Mouse (Mus musculus) intestine, embryonic 14.5 days (tissue): Measurements from ENCODE around the gene Apoc3. TPM values are rescaled to one million over a fixed set of nuclear protein-coding genes. Genes with fewer than 3 reads are reported as not detected.
A peak's percentile ranks its signal among the peaks of the same experiment; 100 is the strongest.

Experiments used
- ATAC-seq: fragments of 200-750 bp; cut with Nextera tagmentation; replicated peaks from 2 replicates; pipeline ENCODE4 v1.8.0; 2017; ENCODE audit warnings: low read depth, moderate number of reproducible peaks, moderate TSS enrichment, moderate library complexity; ENCODE audit not compliant: low FRiP score, low TSS enrichment
- DNase-seq: peaks from one replicate; pipeline ENCODE4 v3.0.0-alpha.2; 2018; ENCODE audit warnings: low spot score
- H3K27ac ChIP-seq: fragments of 300-500 bp; sonication (generic); 2 replicates; pipeline ENCODE4 v1.5.1; 2014; ENCODE audit warnings: low read depth, mild to moderate bottlenecking, control low read depth
- H3K27me3 ChIP-seq: fragments of 300-500 bp; sonication (generic); replicated peaks from 2 replicates; pipeline ENCODE4 v1.6.1; 2014; ENCODE audit warnings: low read length, control low read depth; ENCODE audit not compliant: control insufficient read depth, insufficient read depth
- H3K36me3 ChIP-seq: fragments of 300-500 bp; sonication (generic); 2 replicates; pipeline ENCODE4 v1.6.1; 2014; ENCODE audit warnings: low read length, control low read depth; ENCODE audit not compliant: control insufficient read depth, insufficient read depth
- H3K4me1 ChIP-seq: fragments of 300-500 bp; sonication (generic); replicated peaks from 2 replicates; pipeline ENCODE4 v1.6.1; 2014; ENCODE audit warnings: low read length, control low read depth, mixed read lengths; ENCODE audit not compliant: control insufficient read depth, insufficient read depth
- H3K4me2 ChIP-seq: fragments of 300-500 bp; sonication (generic); 2 replicates; pipeline ENCODE4 v1.6.1; 2014; ENCODE audit warnings: low read length
- H3K4me3 ChIP-seq: fragments of 300-500 bp; sonication (generic); 2 replicates; pipeline ENCODE4 v1.5.1; 2014; ENCODE audit warnings: low read depth, low read length, control low read depth, mixed read lengths
- H3K9ac ChIP-seq: fragments of 300-500 bp; sonication (generic); 2 replicates; pipeline ENCODE4 v1.6.1; 2014; ENCODE audit warnings: mild to moderate bottlenecking, low read length
- H3K9me3 ChIP-seq: fragments of 300-500 bp; sonication (generic); 2 replicates; pipeline ENCODE4 v1.6.1; 2016; ENCODE audit warnings: low read length, control low read depth; ENCODE audit not compliant: control insufficient read depth
- WGBS: fragments of 180-500 bp; shearing (Covaris S2); extraction: QIAGEN DNeasy Blood & Tissue Kit; methylation state at CpG from one replicate; pipeline ENCODE4 v1.1.7; 2014; 5-methylcytosine and 5-hydroxymethylcytosine counted together
- polyA plus RNA-seq: library from polyadenylated mRNA; unstranded; fragments of >200 nt; fragmentation: Nextera tagmentation; extraction: Ambion mirVana; gene quantifications from 2 replicates; pipeline ENCODE4 v1.2.1, GENCODE M21; 2014

The Apoc3 gene
- polyA plus RNA-seq, 1 experiment from 2014 or later: 12.2 TPM

GRCm38 (mm10) chr9:46184542-46184941 lies 50.9 kb downstream of the Apoc3 start:
- Histone ChIP-seq H3K9ac (no peak overlapping the region), H3K4me3 (no peak overlapping the region), H3K4me2 (no peak overlapping the region), H3K36me3 (0 out of 2 replicates have a peak, but pooled peaks cover 6% of the 10 kb centered on the region), H3K4me1 (peaks cover 5% of the 10 kb centered on the region; the same call in 1 of the 2 replicates), H3K27me3 (no peaks in the 10 kb centered on the region), H3K27ac (peak overlapping the region; percentile 62), H3K9me3 (no peaks in the 10 kb centered on the region)
- ATAC-seq (no peak), DNase-seq (no peak)
- 45% methylated on average over 5 of the region's 5 CpGs for WGBS

Other genes with a start within 250 kb of the Apoc3 start
- 156 and 172 TPM in 2 replicates for gene Pafah1b2, start 222.9 kb downstream of the Apoc3 start, polyA plus RNA-seq
- 7.5 and 9.6 TPM in 2 replicates for gene Sik3, start 222.8 kb downstream of the Apoc3 start, polyA plus RNA-seq
- 204 and 281 TPM in 2 replicates for gene Apoa1, start 7.1 kb downstream of the Apoc3 start, polyA plus RNA-seq
- gene Apoa4, start 5.1 kb upstream of the Apoc3 start, polyA plus RNA-seq: 6.9 and 12.3 TPM in 2 replicates
- not detected in 2 replicates for gene Apoa5, start 33.0 kb upstream of the Apoc3 start, polyA plus RNA-seq
- gene Zpr1, start 37.4 kb upstream of the Apoc3 start, polyA plus RNA-seq: 68.3 and 70.2 TPM in 2 replicates
- gene Bud13, start 47.4 kb upstream of the Apoc3 start, polyA plus RNA-seq: 25.1 and 25.2 TPM in 2 replicates
- not detected in 2 replicates for gene 4931429L15Rik, start 84.3 kb upstream of the Apoc3 start, polyA plus RNA-seq